Mouse (Mus musculus) urinary bladder, adult 18-20 months (tissue): ENCODE measurements around the gene Msrb3.

ENCODE experiments used
- DNase-seq, 2 experiments: peaks; one replicate each; pipeline ENCODE4 v3.0.0; 2022; ENCODE audit warnings: low spot score in 2 of 2, mixed read lengths in 2 of 2

Gene Msrb3

GRCm38 (mm10) chr10:120861674-120862073 lies 37.2 kb downstream of the Msrb3 start:
- DNase-seq = no peak

- no peak for DNase-seq
Observed at GRCm38 (mm10) chr10:120861194-120861593, 37.7 kb downstream of the Msrb3 start.

- DNase-seq = no peak
Observed at GRCm38 (mm10) chr10:120857531-120858001, 41.3 kb downstream of the Msrb3 start.

- DNase-seq = no peak
Observed at GRCm38 (mm10) chr10:120854329-120854728, 44.6 kb downstream of the Msrb3 start.

- DNase-seq = no peak
Observed at GRCm38 (mm10) chr10:120853816-120854215, 45.1 kb downstream of the Msrb3 start.

- DNase-seq = no peak
Observed at GRCm38 (mm10) chr10:120851196-120851781, 47.6 kb downstream of the Msrb3 start.

- no peak for DNase-seq
Observed at GRCm38 (mm10) chr10:120850391-120851195, 48.3 kb downstream of the Msrb3 start.

- DNase-seq = no peak
Observed at GRCm38 (mm10) chr10:120848677-120849076, 50.2 kb downstream of the Msrb3 start.

GRCm38 (mm10) chr10:120847785-120848184 lies 51.1 kb downstream of the Msrb3 start:
- no peak for DNase-seq

GRCm38 (mm10) chr10:120839966-120840365 lies 58.9 kb downstream of the Msrb3 start:
- DNase-seq = no peak

- DNase-seq = no peak
Observed at GRCm38 (mm10) chr10:120834531-120834930, 64.4 kb downstream of the Msrb3 start.

- no peak for DNase-seq
Observed at GRCm38 (mm10) chr10:120833836-120834235, 65.1 kb downstream of the Msrb3 start.

- no peak for DNase-seq
Observed at GRCm38 (mm10) chr10:120827761-120828160, 71.1 kb downstream of the Msrb3 start.

- no peak for DNase-seq
Observed at GRCm38 (mm10) chr10:120826795-120827669, 71.9 kb downstream of the Msrb3 start.

GRCm38 (mm10) chr10:120826381-120826780 lies 72.5 kb downstream of the Msrb3 start:
- no peak for DNase-seq

GRCm38 (mm10) chr10:120825594-120825993 lies 73.3 kb downstream of the Msrb3 start:
- DNase-seq = no peak

GRCm38 (mm10) chr10:120821491-120822358 lies 77.2 kb downstream of the Msrb3 start:
- no peak for DNase-seq

GRCm38 (mm10) chr10:120820781-120821300 lies 78.1 kb downstream of the Msrb3 start:
- DNase-seq = no peak

GRCm38 (mm10) chr10:120815290-120815689 lies 83.6 kb downstream of the Msrb3 start:
- no peak for DNase-seq

GRCm38 (mm10) chr10:120811796-120812443 lies 87.0 kb downstream of the Msrb3 start:
- no peak for DNase-seq
